Mouse (Mus musculus): Measurements from ENCODE around the gene Reep6.

DNA sequence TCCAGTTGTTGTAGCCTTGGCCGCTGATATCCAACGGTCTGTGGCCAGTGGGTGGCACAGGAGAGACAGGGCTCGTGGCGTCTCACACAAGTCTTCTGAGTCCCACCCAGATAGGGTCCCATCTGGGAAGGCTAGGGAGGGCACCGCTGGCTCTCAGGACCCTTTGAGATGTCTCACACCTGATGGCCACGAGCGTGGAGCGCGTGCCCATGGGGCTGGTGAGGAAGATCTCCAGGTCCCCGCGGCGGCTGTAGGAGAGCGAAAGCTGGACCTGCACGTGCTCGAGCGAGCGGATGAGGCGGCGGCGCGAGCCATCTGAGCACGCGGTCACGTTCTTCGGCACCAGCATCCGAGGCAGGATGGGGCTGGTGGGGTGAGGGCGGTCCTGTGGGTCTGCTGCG lies 6.9 kb upstream of the Reep6 start:
- TF ChIP-seq EP300 (IDR thresholded peaks at IDR 0.05; ENCODE audit: insufficient read depth, low read depth, low read length) (no peak), POLR2A (IDR thresholded peaks at IDR 0.05; ENCODE audit: insufficient read depth, low read length) (no peak), CTCF (IDR thresholded peaks at IDR 0.05; ENCODE audit: low read depth, low read length) (no peak)
